Mouse (Mus musculus) C2C12 (cell line): Measurements from ENCODE around the gene Trio. TPM values are rescaled to one million over a fixed set of nuclear protein-coding genes. Genes with fewer than 3 reads are reported as not detected.

ENCODE experiments used
- H3K27me3 ChIP-seq: one replicate; pipeline ENCODE4 v1.6.1; 2011; ENCODE audit not compliant: control insufficient read depth, insufficient read depth, insufficient read length
- H3K36me3 ChIP-seq: one replicate; pipeline ENCODE4 v1.6.1; 2011; ENCODE audit not compliant: control insufficient read depth, insufficient read depth
- H3K4me3 ChIP-seq: one replicate; pipeline ENCODE4 v1.5.1; 2011; ENCODE audit warnings: mild to moderate bottlenecking, control low read depth; ENCODE audit not compliant: poor library complexity, insufficient read depth, severe bottlenecking
- H3K79me2 ChIP-seq: one replicate; pipeline ENCODE4 v1.6.1; 2011; ENCODE audit not compliant: control insufficient read depth, insufficient read depth
- H3K79me3 ChIP-seq: one replicate; pipeline ENCODE4 v1.6.1; 2011; ENCODE audit warnings: low read depth, control low read depth
- H3ac ChIP-seq: one replicate; pipeline ENCODE3; 2011; ENCODE audit warnings: low read depth; ENCODE audit not compliant: control insufficient read depth, insufficient read length
- CEBPB ChIP-seq: IDR thresholded peaks from one replicate; pipeline ENCODE4 v1.6.1; 2011; ENCODE audit warnings: low read depth, mild to moderate bottlenecking, control low read depth, moderate library complexity
- CTCF ChIP-seq: IDR thresholded peaks from one replicate; pipeline ENCODE4 v1.5.1; 2011; ENCODE audit not compliant: control insufficient read depth, insufficient read depth, insufficient read length
- FOSL1 ChIP-seq: IDR thresholded peaks from one replicate; pipeline ENCODE4 v1.8.0; 2011; ENCODE audit warnings: mild to moderate bottlenecking, low read length; ENCODE audit not compliant: poor library complexity, insufficient read depth, severe bottlenecking
- MAX ChIP-seq: IDR thresholded peaks from one replicate; pipeline ENCODE4 v1.6.1; 2011; ENCODE audit warnings: mild to moderate bottlenecking, control low read depth
- MYOD1 ChIP-seq: IDR thresholded peaks from one replicate; pipeline ENCODE4 v1.6.1; 2011; ENCODE audit warnings: low read depth; ENCODE audit not compliant: control insufficient read depth, insufficient read length
- MYOG ChIP-seq: IDR thresholded peaks from one replicate; pipeline ENCODE4 v1.6.1; 2011; ENCODE audit not compliant: control insufficient read depth, insufficient read length; ENCODE audit errors: extremely low read depth
- USF1 ChIP-seq: IDR thresholded peaks from one replicate; pipeline ENCODE4 v1.6.1; 2011; ENCODE audit warnings: low read depth, mild to moderate bottlenecking, control low read depth, moderate library complexity
- polyA plus RNA-seq: library from polyadenylated mRNA; unstranded; fragments of >200 nt; fragmentation: generic; extraction: Trizol; gene quantifications from one replicate; pipeline ENCODE4 v1.2.1, GENCODE M21; 2012; ENCODE audit warnings: missing spikeins

The Trio gene
- polyA plus RNA-seq, 1 experiment: 26.2 TPM

DNA sequence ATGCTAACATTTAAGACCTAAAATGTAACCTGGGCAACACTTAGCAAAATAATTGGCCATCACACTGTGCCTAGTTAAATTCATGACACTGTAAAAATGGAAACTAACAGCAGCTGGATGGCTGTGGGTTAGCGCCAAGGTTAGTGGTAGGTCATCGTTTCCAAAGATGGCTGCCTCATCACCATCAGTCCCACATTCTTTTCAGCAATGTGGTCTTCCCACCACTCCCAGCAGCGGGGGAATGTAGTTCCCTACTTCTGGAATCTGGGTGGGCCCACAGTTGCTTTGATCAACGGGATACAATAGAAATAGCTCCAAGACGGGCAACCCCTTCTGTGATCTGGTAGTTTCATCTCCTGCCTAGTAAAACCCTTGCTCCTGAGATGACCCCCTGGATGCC is 35.3 kb upstream of the Trio start:
- H3K79me3 ChIP-seq: no peaks in the 10 kb centered on the region
- no peaks in the 10 kb centered on the region for H3K36me3 ChIP-seq
- H3K4me3 ChIP-seq: no peak overlapping the region
- TF ChIP-seq MYOD1 (no peak), MYOG (no peak), CTCF (no peak), FOSL1 (no peak), USF1 (no peak), MAX (no peak), CEBPB (no peak)
- H3K27me3 ChIP-seq: no peaks in the 10 kb centered on the region
- no peak overlapping the region for H3ac ChIP-seq
- H3K79me2 ChIP-seq: no peaks in the 10 kb centered on the region

- no peak overlapping the region for H3ac ChIP-seq
- H3K79me2 ChIP-seq: no peaks in the 10 kb centered on the region
- no peaks in the 10 kb centered on the region for H3K36me3 ChIP-seq
- no peaks in the 10 kb centered on the region for H3K79me3 ChIP-seq
- TF ChIP-seq MYOD1 (no peak), USF1 (no peak), CTCF (no peak), MYOG (no peak), MAX (no peak), FOSL1 (no peak), CEBPB (no peak)
- no peaks in the 10 kb centered on the region for H3K27me3 ChIP-seq
- H3K4me3 ChIP-seq: no peak overlapping the region
Observed at GRCm38 (mm10) chr15:28060423-28060822, 34.8 kb upstream of the Trio start.

GRCm38 (mm10) chr15:28057545-28057944 is 31.9 kb upstream of the Trio start:
- no peaks in the 10 kb centered on the region for H3K27me3 ChIP-seq
- no peaks in the 10 kb centered on the region for H3K79me3 ChIP-seq
- no peak overlapping the region for H3K4me3 ChIP-seq
- TF ChIP-seq CEBPB (no peak), MAX (no peak), MYOD1 (no peak), USF1 (no peak), FOSL1 (no peak), MYOG (no peak), CTCF (no peak)
- H3K79me2 ChIP-seq: no peaks in the 10 kb centered on the region
- no peak overlapping the region for H3ac ChIP-seq
- no peaks in the 10 kb centered on the region for H3K36me3 ChIP-seq

- TF ChIP-seq MAX (no peak), MYOD1 (no peak), FOSL1 (no peak), MYOG (no peak)
- no peak overlapping the region for H3ac ChIP-seq
- no peaks in the 10 kb centered on the region for H3K79me3 ChIP-seq
Observed at GRCm38 (mm10) chr15:28054731-28055130, 29.1 kb upstream of the Trio start.

GRCm38 (mm10) chr15:28054111-28054510 is 28.5 kb upstream of the Trio start:
- no peak overlapping the region for H3ac ChIP-seq
- no peak for TF ChIP-seq CTCF
- no peak for TF ChIP-seq CEBPB
- TF ChIP-seq FOSL1: no peak
- TF ChIP-seq USF1: no peak
- TF ChIP-seq MYOD1: no peak
- no peak for TF ChIP-seq MAX
- no peak for TF ChIP-seq MYOG
- no peaks in the 10 kb centered on the region for H3K79me2 ChIP-seq

More at GRCm38 (mm10) chr15:28054731-28055130, 29.1 kb upstream of the Trio start:
- Histone ChIP-seq H3K27me3 (no peaks in the 10 kb centered on the region), H3K4me3 (no peak overlapping the region), H3K79me2 (no peaks in the 10 kb centered on the region), H3K36me3 (no peaks in the 10 kb centered on the region)

GRCm38 (mm10) chr15:28053226-28053625 is 27.6 kb upstream of the Trio start:
- no peak for TF ChIP-seq FOSL1
- Histone ChIP-seq H3K79me3 (no peaks in the 10 kb centered on the region), H3K36me3 (no peaks in the 10 kb centered on the region), H3K79me2 (no peaks in the 10 kb centered on the region), H3K27me3 (no peaks in the 10 kb centered on the region), H3ac (no peak overlapping the region), H3K4me3 (no peak overlapping the region)

More at GRCm38 (mm10) chr15:28054111-28054510, 28.5 kb upstream of the Trio start:
- Histone ChIP-seq H3K27me3 (no peaks in the 10 kb centered on the region), H3K4me3 (no peak overlapping the region), H3K36me3 (no peaks in the 10 kb centered on the region), H3K79me3 (no peaks in the 10 kb centered on the region)

DNA sequence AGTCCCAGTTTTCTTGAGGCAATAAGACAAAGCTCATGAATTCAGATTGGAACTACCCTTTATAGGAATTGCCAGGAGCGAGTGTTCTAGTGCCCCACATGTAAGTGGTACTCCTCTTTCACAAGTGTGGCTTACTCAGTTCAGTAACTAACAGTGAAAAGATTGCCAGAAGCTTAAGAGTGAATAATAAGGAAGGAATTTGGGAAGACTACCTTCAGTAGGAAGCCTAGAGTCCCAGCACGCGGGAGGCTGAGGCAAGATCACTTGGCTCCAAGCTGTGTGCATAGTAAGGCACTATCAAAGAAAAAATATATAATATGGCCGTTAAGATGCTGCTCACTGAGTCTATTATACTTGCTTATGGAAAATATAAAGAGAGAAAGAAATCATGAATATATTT is 26.2 kb upstream of the Trio start:
- H3K27me3 ChIP-seq: no peaks in the 10 kb centered on the region
- H3K79me3 ChIP-seq: no peaks in the 10 kb centered on the region
- H3ac ChIP-seq: no peak overlapping the region
- H3K36me3 ChIP-seq: no peaks in the 10 kb centered on the region
- no peaks in the 10 kb centered on the region for H3K79me2 ChIP-seq
- TF ChIP-seq MYOD1 (no peak), FOSL1 (no peak), MAX (no peak), CTCF (no peak), USF1 (no peak), MYOG (no peak), CEBPB (no peak)
- H3K4me3 ChIP-seq: no peak overlapping the region
